Mouse (Mus musculus) frontal cortex, postnatal 25 days (tissue): ENCODE data around the gene Mark4.

Experiments
- DNase-seq, 2 experiments: peaks; one replicate each; pipeline ENCODE4 v3.0.0; 2022; ENCODE audit warnings: low spot score in 2 of 2

Mark4 gene

GRCm38 (mm10) chr7:19469404-19469803, 10.8 kb upstream of the Mark4 start:
- no peak for DNase-seq

GRCm38 (mm10) chr7:19468279-19468678, 9.7 kb upstream of the Mark4 start:
- DNase-seq = no peak

GRCm38 (mm10) chr7:19467638-19468037, 9.0 kb upstream of the Mark4 start:
- DNase-seq = no peak

GRCm38 (mm10) chr7:19466602-19467145, 8.1 kb upstream of the Mark4 start:
- DNase-seq = no peak

GRCm38 (mm10) chr7:19464367-19465307, 6.0 kb upstream of the Mark4 start:
- no peak for DNase-seq

- DNase-seq = no peak
Observed at GRCm38 (mm10) chr7:19462884-19463381, 4.3 kb upstream of the Mark4 start, which contains the start of gene Exoc3l2. Gene Exoc3l2 (plus strand): TSS chr7:19463331.

GRCm38 (mm10) chr7:19462443-19462842, 3.8 kb upstream of the Mark4 start:
- no peak for DNase-seq

- peak; percentile 73 to 78 for DNase-seq
Observed at GRCm38 (mm10) chr7:19461488-19461887, 2.9 kb upstream of the Mark4 start.

- DNase-seq = no peak
Observed at GRCm38 (mm10) chr7:19460500-19460899, 1.9 kb upstream of the Mark4 start.

GRCm38 (mm10) chr7:19459144-19459870, 686 bp upstream of the Mark4 start:
- DNase-seq = no peak

- DNase-seq = peak in 1 of 2 experiments; percentile 26
Observed at GRCm38 (mm10) chr7:19458072-19458486, 542 bp downstream of the Mark4 start.

- DNase-seq = no peak
Observed at GRCm38 (mm10) chr7:19457414-19458071, 1.1 kb downstream of the Mark4 start.

GRCm38 (mm10) chr7:19456628-19457027, 2.0 kb downstream of the Mark4 start:
- no peak for DNase-seq

- DNase-seq = no peak
Observed at GRCm38 (mm10) chr7:19455819-19456495, 2.7 kb downstream of the Mark4 start.

- DNase-seq = no peak
Observed at GRCm38 (mm10) chr7:19455186-19455585, 3.4 kb downstream of the Mark4 start.

- DNase-seq = no peak
Observed at GRCm38 (mm10) chr7:19449165-19449564, 9.5 kb downstream of the Mark4 start.

- no peak for DNase-seq
Observed at GRCm38 (mm10) chr7:19447689-19448088, 10.9 kb downstream of the Mark4 start.

GRCm38 (mm10) chr7:19444801-19445200, 13.8 kb downstream of the Mark4 start:
- no peak for DNase-seq

- peak; percentile 78 to 91 for DNase-seq
Observed at GRCm38 (mm10) chr7:19443344-19443743, 15.3 kb downstream of the Mark4 start.

GRCm38 (mm10) chr7:19441448-19442091, 17.1 kb downstream of the Mark4 start:
- no peak for DNase-seq

GRCm38 (mm10) chr7:19437048-19437447, 21.6 kb downstream of the Mark4 start:
- DNase-seq = no peak
